Mouse (Mus musculus) E14TG2a.4 (cell line): ENCODE data around the gene Lctl.

Experiments used
- CTCF ChIP-seq: conservative IDR thresholded peaks from 2 replicates; pipeline ENCODE4 v1.5.1; 2014; ENCODE audit warnings: low read length
- POU5F1 ChIP-seq: IDR thresholded peaks from 2 replicates; pipeline ENCODE4 v1.6.1; 2014; ENCODE audit warnings: low read length, borderline replicate concordance

DNA sequence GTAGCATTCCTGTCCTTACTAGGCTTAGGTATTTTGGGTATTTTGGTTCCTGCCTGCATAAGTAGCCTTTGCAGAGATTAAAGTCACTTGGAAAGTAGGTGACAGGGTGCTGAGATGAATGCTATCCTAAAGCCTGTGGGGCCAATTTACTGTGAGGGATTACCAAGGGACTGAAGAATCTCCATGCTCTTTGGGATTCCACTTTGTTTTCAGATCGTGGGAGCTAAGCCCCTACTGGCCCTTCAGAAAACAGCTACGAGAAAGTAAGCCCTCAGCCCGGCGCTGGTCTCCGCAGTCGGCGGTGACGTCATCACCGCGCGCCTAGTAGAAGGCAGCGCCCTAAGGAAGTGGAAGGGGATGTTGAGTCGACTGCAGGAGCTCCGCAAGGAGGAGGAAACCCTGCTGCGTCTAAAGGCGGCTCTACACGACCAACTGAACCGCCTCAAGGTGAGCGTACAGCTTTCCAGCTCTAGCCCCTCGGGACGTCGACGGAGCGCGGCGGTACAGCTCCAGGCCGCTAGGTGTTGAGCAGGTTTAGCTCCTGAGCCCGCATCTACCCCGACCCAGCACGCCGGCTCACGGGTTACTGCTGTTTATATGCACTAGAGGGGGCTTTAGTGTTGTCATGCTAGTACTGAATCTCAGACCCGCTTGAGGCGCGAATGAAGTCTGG is 62.2 kb downstream of the Lctl start, which contains the start of gene Snapc5:
- TF ChIP-seq CTCF, result peak; percentile 16; the same call in 1 of the 2 replicates
- no peak for TF ChIP-seq POU5F1
